9 mouse cellular contexts compared by ENCODE assay signal in the genomic region with DNA sequence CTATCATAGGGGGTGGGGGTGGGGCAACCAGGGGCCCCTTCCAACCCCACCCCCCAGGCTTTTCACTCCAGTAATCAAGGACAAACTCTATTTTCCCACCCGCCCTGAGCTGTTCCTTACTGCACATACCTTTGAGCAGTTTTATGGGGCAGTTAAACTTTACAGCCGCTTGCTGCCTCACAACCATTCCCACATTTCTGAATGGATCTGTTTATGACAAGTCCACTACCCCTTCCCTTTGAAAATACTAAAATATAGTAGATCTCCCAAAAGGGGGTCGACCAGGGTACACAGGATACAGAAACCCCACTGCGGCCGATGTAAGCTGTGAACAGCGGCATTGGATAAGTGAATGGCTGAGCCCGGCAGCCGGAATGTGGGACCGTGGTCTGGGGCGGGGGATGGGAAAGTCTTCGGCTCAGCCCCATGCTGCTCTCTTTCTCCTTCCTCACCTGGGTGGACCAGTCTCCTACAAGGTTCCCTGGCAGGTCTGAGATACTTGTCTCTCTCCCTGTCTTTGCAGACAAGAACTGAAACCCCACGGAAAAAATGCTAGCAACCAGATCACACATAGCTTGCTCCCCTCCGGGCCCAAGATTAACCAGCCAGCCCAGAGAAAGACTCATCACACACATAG. TPM values are rescaled to one million over a fixed set of nuclear protein-coding genes. Genes with fewer than 3 reads are reported as not detected.
DNase-seq lines count a peak whose midpoint lies in the region; ATAC-seq and TF ChIP-seq lines count a peak whose summit lies in the region.
"Had no signal": no experiment of that assay in that cellular context is flagged by ENCODE, and none has a peak within 500 bp of the region (broad histone marks: within the 10 kb centered on the region; RNA-seq: fewer than 3 reads in every experiment).

No protein-coding gene starts in this region.

- WGBS in cerebellum, adult 2 months = 55% methylated on average over 13 of the region's 13 CpGs
- 12% methylated on average over 13 of the region's 13 CpGs for WGBS in embryonic facial prominence, embryonic 15.5 days
- 5% methylated on average over 13 of the region's 13 CpGs for WGBS in kidney, embryonic 14.5 days
- 11% methylated on average over 13 of the region's 13 CpGs for WGBS in midbrain, embryonic 14.5 days

- H3K4me3 ChIP-seq in cerebellum, adult 2 months (replicated peaks; ENCODE audit: insufficient read depth, low read depth, low read length) = peak overlapping the region; percentile 2
- peak overlapping the region; percentile 12; the same call in 1 of the 2 replicates for H3K4me3 ChIP-seq in embryonic facial prominence, embryonic 15.5 days (replicated peaks)
- peak overlapping the region; percentile 33 for H3K4me3 ChIP-seq in kidney, embryonic 14.5 days (ENCODE audit: low read length)
- no peak overlapping the region for H3K4me3 ChIP-seq in midbrain, embryonic 14.5 days (replicated peaks; ENCODE audit: low read depth, low read length)
- H3K4me3 ChIP-seq: megakaryocyte, embryonic 14.5 days had no signal

- H3K36me3 ChIP-seq in embryonic facial prominence, embryonic 15.5 days = no peaks in the 10 kb centered on the region
- no peaks in the 10 kb centered on the region for H3K36me3 ChIP-seq in kidney, embryonic 14.5 days (ENCODE audit: control insufficient read depth, insufficient read depth, low read length)
- H3K36me3 ChIP-seq in midbrain, embryonic 14.5 days (ENCODE audit: control insufficient read depth, insufficient read depth, low read length) = no peaks in the 10 kb centered on the region

- H3K27me3 ChIP-seq in cerebellum, adult 2 months (ENCODE audit: control insufficient read depth, insufficient read depth, low read length) = no peaks in the 10 kb centered on the region
- 0 out of 2 replicates have a peak, but pooled peaks cover 3% of the 10 kb centered on the region for H3K27me3 ChIP-seq in embryonic facial prominence, embryonic 15.5 days
- no peaks in the 10 kb centered on the region for H3K27me3 ChIP-seq in kidney, embryonic 14.5 days (ENCODE audit: control insufficient read depth, insufficient read depth, low read length)
- H3K27me3 ChIP-seq in midbrain, embryonic 14.5 days (ENCODE audit: control insufficient read depth, insufficient read depth, low read length) = no peaks in the 10 kb centered on the region

- no peak for DNase-seq in cerebellum, adult 2 months
- DNase-seq in cerebellum, adult 11-12 months = no peak
- DNase-seq in midbrain, embryonic 14.5 days = peak; percentile 54
- DNase-seq in layer of hippocampus, postnatal 10 days (ENCODE audit: low spot score in 2 of 2) = no peak
- DNase-seq in right cerebral cortex, adult 2 months (ENCODE audit: low spot score in 2 of 2) = no peak

- no peak for TF ChIP-seq POLR2A in cerebellum, adult 2 months (IDR thresholded peaks at IDR 0.05; ENCODE audit: borderline replicate concordance, insufficient read depth, low read length)

- H3K9me3 ChIP-seq in embryonic facial prominence, embryonic 15.5 days (replicated peaks) = no peaks in the 10 kb centered on the region
- no peaks in the 10 kb centered on the region for H3K9me3 ChIP-seq in kidney, embryonic 14.5 days (ENCODE audit: control insufficient read depth, low read length)
- no peaks in the 10 kb centered on the region for H3K9me3 ChIP-seq in midbrain, embryonic 14.5 days (ENCODE audit: control insufficient read depth, low read length)

- no peak for TF ChIP-seq CTCF in cerebellum, adult 2 months (IDR thresholded peaks at IDR 0.05; ENCODE audit: borderline replicate concordance, insufficient read depth, low read depth, low read length)

- peaks cover 4% of the 10 kb centered on the region; the same call in 1 of the 2 replicates for H3K4me1 ChIP-seq in cerebellum, adult 2 months (ENCODE audit: control insufficient read depth, insufficient read depth, low read length)
- peaks cover 12% of the 10 kb centered on the region for H3K4me1 ChIP-seq in embryonic facial prominence, embryonic 15.5 days
- H3K4me1 ChIP-seq in kidney, embryonic 14.5 days (ENCODE audit: control insufficient read depth, insufficient read depth, low read length) = peaks cover 17% of the 10 kb centered on the region
- H3K4me1 ChIP-seq in midbrain, embryonic 14.5 days (ENCODE audit: control insufficient read depth, insufficient read depth, low read length) = peaks cover 21% of the 10 kb centered on the region
- H3K4me1 ChIP-seq: megakaryocyte, embryonic 14.5 days had no signal

- H3K27ac ChIP-seq in cerebellum, adult 2 months (ENCODE audit: insufficient read depth, low read length) = 0 out of 2 replicates have a peak overlapping the region, but pooled peaks have one; percentile 9
- no peak overlapping the region for H3K27ac ChIP-seq in embryonic facial prominence, embryonic 15.5 days (replicated peaks)
- peak overlapping the region; percentile 65; the same call in 1 of the 2 replicates for H3K27ac ChIP-seq in kidney, embryonic 14.5 days (ENCODE audit: low read depth, low read length)
- peak overlapping the region; percentile 20; the same call in 1 of the 2 replicates for H3K27ac ChIP-seq in midbrain, embryonic 14.5 days (replicated peaks; ENCODE audit: low read depth, low read length)

- no peak; the same call in 1 of the 2 replicates for ATAC-seq in embryonic facial prominence, embryonic 15.5 days (ENCODE audit: insufficient number of reproducible peaks, low FRiP score, low TSS enrichment, low read depth)
- ATAC-seq in kidney, embryonic 14.5 days (ENCODE audit: low FRiP score, low TSS enrichment) = peak; percentile 68
- ATAC-seq in midbrain, embryonic 14.5 days (ENCODE audit: low FRiP score, low TSS enrichment) = no peak
- ATAC-seq in CD4-positive, CD25-positive, alpha-beta regulatory T cell, adult 4 months = no peak

- H3K9ac ChIP-seq in embryonic facial prominence, embryonic 15.5 days = no peak overlapping the region
- peak overlapping the region; percentile 37; the same call in 1 of the 2 replicates for H3K9ac ChIP-seq in kidney, embryonic 14.5 days (ENCODE audit: low read depth, low read length)
- peak overlapping the region; percentile 9; the same call in 1 of the 2 replicates for H3K9ac ChIP-seq in midbrain, embryonic 14.5 days (replicated peaks; ENCODE audit: low read length)

- H3K4me2 ChIP-seq in embryonic facial prominence, embryonic 15.5 days (replicated peaks) = peak overlapping the region; percentile 34
- H3K4me2 ChIP-seq in kidney, embryonic 14.5 days (replicated peaks; ENCODE audit: low read depth, low read length) = peak overlapping the region; percentile 40
- peak overlapping the region; percentile 41 for H3K4me2 ChIP-seq in midbrain, embryonic 14.5 days (ENCODE audit: low read length)

RNA-seq across cellular contexts. Expression of a gene that starts 36.6 kb away (rescaled TPM):
- polyA plus RNA-seq in cerebellum, adult 2 months (2012; rRNA removed) = 120 and 129 TPM in 2 replicates
- polyA plus RNA-seq in embryonic facial prominence, embryonic 15.5 days (2015; fragmentation: Nextera tagmentation; extraction: Ambion mirVana) = 29.5 and 31.0 TPM in 2 replicates
- polyA plus RNA-seq in kidney, embryonic 14.5 days (2014; fragmentation: Nextera tagmentation; extraction: Ambion mirVana) = 21.6 and 32.6 TPM in 2 replicates
- polyA plus RNA-seq in midbrain, embryonic 14.5 days (2014; fragmentation: Nextera tagmentation; extraction: Ambion mirVana) = 144 and 154 TPM in 2 replicates
- total RNA-seq in layer of hippocampus, postnatal 10 days (2021) = 100 to 1,000 TPM; 267 to 271 TPM
- polyA plus RNA-seq in CD4-positive, CD25-positive, alpha-beta regulatory T cell, adult 4 months (2017; shearing (Covaris generic)) = 1 to 10 TPM; 3.9 to 4.0 TPM
